Mouse (Mus musculus): Measurements from ENCODE around the gene Nsg1.
A peak's percentile ranks its signal among the peaks of the same experiment; 100 is the strongest.

The Nsg1 gene

GRCm38 (mm10) chr5:38159634-38160413, at the start of gene Nsg1:
Gene Nsg1, minus strand, starts transcription at chr5:38159907.
- DNase-seq (ENCODE audit: low spot score in 2 of 2): no peak

GRCm38 (mm10) chr5:38208985-38209384, 49.3 kb upstream of the Nsg1 start:
- no peak for DNase-seq (ENCODE audit: low spot score in 2 of 2)

DNA sequence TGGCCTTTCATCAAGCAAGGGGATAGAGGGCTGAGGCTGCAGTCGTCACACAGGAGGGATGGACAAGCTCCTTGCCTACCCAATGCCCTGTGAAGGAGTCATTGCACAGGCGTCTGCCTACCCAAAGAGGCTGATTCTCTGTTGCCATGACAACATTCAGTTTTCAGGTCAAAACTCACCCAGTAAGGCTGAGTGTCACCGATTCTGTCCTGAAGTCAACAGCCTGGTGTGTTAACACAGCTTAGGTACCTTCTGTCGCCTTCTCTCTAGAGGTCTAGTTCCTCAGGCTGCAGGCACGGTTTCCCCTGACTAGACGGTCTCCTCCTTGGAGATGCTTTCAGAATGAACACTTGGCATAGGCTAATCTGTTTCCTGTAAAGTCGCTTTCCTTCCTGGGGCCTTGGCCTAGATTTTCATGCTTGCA, 45.6 kb upstream of the Nsg1 start:
- no peak for DNase-seq (ENCODE audit: low spot score in 2 of 2)

- no peak for DNase-seq (ENCODE audit: low spot score in 2 of 2)
Observed at GRCm38 (mm10) chr5:38199686-38200085, 40.0 kb upstream of the Nsg1 start.

GRCm38 (mm10) chr5:38197482-38197823, 37.7 kb upstream of the Nsg1 start:
- peak; percentile 42 to 47 for DNase-seq (ENCODE audit: low spot score in 2 of 2)

GRCm38 (mm10) chr5:38196821-38197481, 37.2 kb upstream of the Nsg1 start:
- DNase-seq (ENCODE audit: low spot score in 2 of 2): no peak

DNA sequence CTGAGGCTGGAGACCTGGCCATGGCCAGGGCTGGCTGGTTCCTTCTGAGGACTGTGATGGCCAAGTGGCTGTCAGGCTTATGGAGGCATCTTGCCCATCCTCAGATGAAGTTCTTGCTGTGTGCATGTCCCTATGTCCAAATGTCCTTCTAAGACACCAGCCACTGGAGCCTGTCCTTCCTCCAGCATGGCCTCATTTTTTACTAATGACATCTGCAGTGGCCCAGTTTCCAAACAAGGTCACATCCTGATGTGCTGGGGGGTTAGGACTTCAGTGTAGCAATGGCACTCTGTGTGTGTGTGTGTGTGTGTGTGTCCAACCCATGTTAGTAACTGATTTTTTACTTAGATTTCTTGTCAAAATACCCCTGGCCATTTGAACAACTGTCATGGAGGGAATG, 36.2 kb upstream of the Nsg1 start:
- DNase-seq (ENCODE audit: low spot score in 2 of 2): no peak

DNA sequence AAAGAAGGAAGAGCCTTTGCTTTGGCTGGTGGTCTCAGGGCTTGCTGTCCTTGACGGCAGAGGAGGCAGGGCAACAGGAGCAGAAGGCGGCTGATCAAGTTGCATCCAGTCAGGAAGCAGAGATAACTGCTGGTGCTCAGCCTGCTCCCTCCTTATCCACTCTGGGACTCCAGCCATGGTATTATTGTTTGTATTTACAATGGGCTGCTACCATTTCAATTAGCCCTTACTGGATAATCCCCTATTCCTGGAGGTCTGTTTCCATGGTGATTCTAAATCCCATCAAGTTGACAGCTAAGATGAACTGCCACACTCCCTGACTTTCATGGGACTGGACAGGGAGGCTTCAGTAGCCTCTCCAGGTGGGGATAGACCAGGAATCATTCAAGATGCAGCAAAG, 35.2 kb upstream of the Nsg1 start:
- DNase-seq (ENCODE audit: low spot score in 2 of 2): no peak

DNA sequence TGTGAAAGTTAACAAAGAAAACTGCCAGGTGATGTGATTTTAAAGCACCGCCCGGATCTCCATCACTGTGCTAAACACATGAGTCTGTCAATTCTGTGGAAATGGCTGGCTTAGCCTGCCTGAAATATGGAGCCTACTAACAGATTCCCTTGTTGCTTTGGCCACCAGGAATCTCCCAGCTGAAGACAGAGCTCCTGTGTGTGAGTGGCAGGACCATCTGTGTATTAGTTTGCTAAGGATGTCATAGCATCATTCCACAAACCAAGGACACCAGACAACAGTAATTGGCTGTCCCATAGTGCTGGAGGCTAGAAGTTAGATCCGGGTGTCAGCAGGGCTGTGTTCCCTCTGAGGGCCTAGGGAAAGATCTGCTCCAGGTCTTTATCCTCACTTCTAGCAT, 31.2 kb upstream of the Nsg1 start:
- DNase-seq (ENCODE audit: low spot score in 2 of 2): no peak

DNA sequence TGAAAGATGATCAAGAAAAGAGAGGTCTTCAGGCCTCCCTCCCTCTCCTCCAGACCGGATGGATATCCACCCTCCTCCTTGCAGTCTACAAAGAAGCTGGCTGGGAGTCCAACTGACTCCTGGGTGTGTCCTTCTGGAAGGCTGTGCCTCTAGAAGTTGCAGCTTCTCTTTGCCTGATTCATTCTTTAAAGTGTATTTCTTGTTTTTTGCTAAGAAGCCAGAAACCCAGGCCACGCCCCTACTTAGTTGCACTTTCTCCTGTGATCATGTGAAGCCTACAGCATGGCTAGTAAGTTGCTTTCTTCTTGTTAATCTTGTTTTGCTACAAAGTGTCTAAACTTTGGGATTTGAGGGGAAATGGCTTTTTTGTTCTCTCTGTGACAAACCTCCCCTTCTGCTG, 27.3 kb upstream of the Nsg1 start:
- DNase-seq (ENCODE audit: low spot score in 2 of 2): no peak

DNA sequence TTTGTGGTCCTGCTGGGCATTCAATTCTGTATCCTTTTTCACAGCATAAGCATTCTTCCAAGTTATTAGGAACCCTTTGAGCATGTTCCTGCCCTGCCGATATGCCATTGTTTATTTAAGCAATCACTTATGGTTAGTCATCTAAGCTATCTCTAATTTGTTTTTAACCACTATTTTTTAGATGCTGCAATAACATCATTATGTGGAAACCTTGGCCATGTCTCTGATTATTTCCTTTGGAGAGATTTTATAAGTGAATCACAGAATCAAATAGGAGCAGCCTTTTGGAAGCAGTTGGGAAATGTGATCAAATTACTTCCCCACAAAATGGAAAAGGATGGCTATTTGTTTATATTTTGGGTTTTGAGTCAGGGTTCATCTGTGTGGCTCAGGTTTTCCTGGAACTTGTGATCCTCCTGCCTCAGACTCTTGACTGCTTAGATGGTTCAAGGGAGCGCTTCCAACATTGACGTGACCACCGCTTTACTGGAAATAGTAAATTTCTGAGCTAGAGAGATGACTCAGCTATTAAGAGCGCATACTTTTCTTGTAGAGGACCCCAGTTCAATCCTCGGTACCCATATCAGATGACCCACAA, 25.1 kb upstream of the Nsg1 start:
- no peak for DNase-seq (ENCODE audit: low spot score in 2 of 2)

GRCm38 (mm10) chr5:38174256-38174912, 14.7 kb upstream of the Nsg1 start:
- DNase-seq (ENCODE audit: low spot score in 2 of 2): no peak

- no peak for DNase-seq (ENCODE audit: low spot score in 2 of 2)
Observed at GRCm38 (mm10) chr5:38173766-38174165, 14.1 kb upstream of the Nsg1 start.

DNA sequence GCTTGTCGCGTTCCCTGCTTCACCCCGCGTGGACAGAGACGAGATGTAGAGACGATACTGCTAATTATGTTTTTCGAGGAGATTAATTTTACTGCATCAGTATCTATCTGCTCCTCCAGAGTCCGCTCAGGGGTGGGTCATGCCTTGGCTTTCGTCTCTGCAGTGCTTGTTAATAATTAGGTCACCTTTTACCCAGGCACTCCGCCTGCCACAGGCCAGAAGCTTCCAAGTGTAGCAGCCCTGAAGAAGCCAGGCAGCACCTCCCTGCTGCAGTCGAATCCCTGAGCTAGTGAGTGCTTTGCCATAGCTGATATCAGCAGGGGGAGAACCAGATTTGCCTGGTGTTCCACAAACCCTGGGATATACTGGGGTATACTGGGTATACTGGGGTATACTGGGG, 8.8 kb upstream of the Nsg1 start:
- DNase-seq (ENCODE audit: low spot score in 2 of 2): no peak

- DNase-seq (ENCODE audit: low spot score in 2 of 2): no peak
Observed at GRCm38 (mm10) chr5:38158947-38159633, 617 bp downstream of the Nsg1 start.

DNA sequence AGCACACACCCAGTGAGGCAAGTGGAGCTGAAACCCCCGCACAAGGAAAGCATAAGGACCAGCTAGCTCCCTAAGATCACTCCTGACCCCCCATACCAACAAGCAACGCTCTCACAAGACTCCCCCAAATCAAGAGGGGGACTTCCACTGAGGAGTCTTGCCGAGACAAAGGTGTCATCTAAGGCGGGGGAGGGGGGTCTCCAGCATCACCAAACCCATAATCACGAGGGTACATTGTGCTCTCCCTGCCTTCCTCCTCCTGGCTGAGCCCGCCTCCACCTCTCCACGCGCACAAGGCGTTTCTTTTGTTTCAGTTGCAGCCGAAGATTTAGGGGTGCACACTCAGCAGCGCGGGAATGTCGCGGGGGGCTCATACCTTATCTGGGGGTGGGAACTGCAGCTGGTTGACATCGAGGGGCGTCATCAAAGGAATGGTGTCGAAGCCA, 1.2 kb downstream of the Nsg1 start:
- no peak for DNase-seq (ENCODE audit: low spot score in 2 of 2)

DNA sequence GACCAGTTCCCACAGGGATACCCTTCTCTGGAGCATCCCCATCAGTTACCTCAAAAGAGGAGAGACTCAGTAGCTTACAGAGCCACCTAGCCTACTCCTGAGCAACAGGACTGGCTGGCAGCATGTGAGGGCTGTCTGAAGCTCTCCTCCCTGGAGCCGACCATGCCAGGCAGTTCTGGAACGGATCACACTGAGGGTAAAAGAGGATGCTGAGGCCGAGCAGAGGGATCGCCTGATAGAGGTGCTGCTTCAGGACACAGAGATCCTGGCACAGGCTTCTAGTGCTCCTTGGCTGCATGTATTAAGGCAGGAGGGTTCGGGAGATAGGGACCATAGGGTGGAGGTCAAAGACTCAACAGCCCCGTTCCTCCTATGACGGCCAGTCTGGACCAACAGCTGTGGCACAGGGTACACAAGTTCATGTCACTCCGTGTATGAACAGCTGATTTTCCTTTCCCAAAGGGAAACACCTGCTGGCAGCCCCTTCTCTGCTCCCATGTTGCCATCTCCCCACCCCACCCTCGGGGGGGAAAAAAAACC, 2.2 kb downstream of the Nsg1 start:
- no peak for DNase-seq (ENCODE audit: low spot score in 2 of 2)

- no peak for DNase-seq (ENCODE audit: low spot score in 2 of 2)
Observed at GRCm38 (mm10) chr5:38153636-38154035, 6.1 kb downstream of the Nsg1 start.

DNA sequence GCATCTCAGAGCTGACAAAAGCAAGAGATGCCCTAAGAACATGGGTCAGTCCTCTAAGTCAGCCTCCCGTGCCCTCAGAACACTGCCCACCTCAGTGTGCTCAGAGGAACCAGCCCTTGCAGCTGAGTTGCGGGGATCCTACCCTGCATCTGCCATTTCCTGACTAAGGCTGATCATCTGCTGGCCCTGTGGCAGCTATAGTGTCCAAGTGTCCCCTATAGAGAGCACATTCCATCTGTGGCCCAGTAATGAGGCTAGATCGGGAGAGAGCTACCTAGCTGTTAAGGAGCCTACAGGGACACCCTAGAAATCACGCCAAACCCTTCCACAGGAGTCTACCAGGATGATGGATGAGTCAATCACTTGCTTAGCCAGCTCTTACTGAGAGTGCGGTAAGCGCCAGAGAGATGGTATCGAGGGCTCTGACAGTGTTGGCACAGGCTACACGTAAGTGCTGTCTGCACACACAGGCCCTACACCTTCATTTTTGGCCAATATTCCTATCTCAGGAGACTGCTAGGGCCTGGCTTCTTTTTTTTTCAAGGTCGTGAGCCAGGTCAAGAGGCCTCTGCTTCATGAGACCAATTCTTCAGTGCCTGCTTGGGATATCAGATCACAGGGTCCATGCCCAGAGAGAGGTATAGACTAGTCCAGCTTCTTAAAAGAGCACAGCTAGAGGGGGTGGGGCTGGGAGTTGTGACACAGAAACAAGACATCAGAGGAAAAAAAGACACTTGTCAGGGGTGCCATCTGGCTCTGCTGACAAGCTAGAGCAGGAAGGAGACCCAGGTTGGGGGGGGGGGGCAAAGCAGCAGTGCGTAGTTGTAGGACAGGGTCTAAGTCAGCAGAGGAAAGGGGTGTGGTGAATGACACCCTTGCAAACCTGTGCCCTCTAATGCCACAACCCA, 7.3 kb downstream of the Nsg1 start:
- no peak for DNase-seq (ENCODE audit: low spot score in 2 of 2)

- DNase-seq (ENCODE audit: low spot score in 2 of 2): no peak
Observed at GRCm38 (mm10) chr5:38151264-38151663, 8.4 kb downstream of the Nsg1 start.

GRCm38 (mm10) chr5:38146524-38146923, 13.2 kb downstream of the Nsg1 start:
- no peak for DNase-seq (ENCODE audit: low spot score in 2 of 2)

Data from spleen, postnatal 36 days (tissue).